Mouse (Mus musculus): Measurements from ENCODE around the gene Calu. TPM values are rescaled to one million over a fixed set of nuclear protein-coding genes. Genes with fewer than 3 reads are reported as not detected.
A peak's percentile ranks its signal among the peaks of the same experiment; 100 is the strongest.

Gene Calu
- polyA plus RNA-seq, 1 experiment: 169 TPM

- no peak overlapping the region for H3K4me3 ChIP-seq (ENCODE audit: insufficient read depth, poor library complexity, severe bottlenecking)
- no peaks in the 10 kb centered on the region for H3K79me2 ChIP-seq (ENCODE audit: control insufficient read depth, insufficient read depth)
- H3K79me3 ChIP-seq (ENCODE audit: low read depth): no peaks in the 10 kb centered on the region
- peaks cover 3% of the 10 kb centered on the region for H3K27me3 ChIP-seq (ENCODE audit: control insufficient read depth, insufficient read depth, insufficient read length)
- no peak overlapping the region for H3ac ChIP-seq (ENCODE audit: control insufficient read depth, insufficient read length, low read depth)
- H3K36me3 ChIP-seq (ENCODE audit: control insufficient read depth, insufficient read depth): no peaks in the 10 kb centered on the region
- TF ChIP-seq CEBPB (IDR thresholded peaks at IDR 0.05; ENCODE audit: low read depth): no peak
- TF ChIP-seq CTCF (IDR thresholded peaks at IDR 0.05; ENCODE audit: control insufficient read depth, insufficient read depth, insufficient read length): no peak
- TF ChIP-seq MYOD1 (IDR thresholded peaks at IDR 0.05; ENCODE audit: control insufficient read depth, insufficient read length, low read depth): no peak
- TF ChIP-seq MAX (IDR thresholded peaks at IDR 0.05): no peak
- TF ChIP-seq FOSL1 (IDR thresholded peaks at IDR 0.05; ENCODE audit: insufficient read depth, low read length, poor library complexity, severe bottlenecking): no peak
- TF ChIP-seq MYOG (IDR thresholded peaks at IDR 0.05; ENCODE audit: control insufficient read depth, extremely low read depth, insufficient read length): no peak
- no peak for TF ChIP-seq USF1 (IDR thresholded peaks at IDR 0.05; ENCODE audit: low read depth)
Observed at GRCm38 (mm10) chr6:29391802-29392201, 43.9 kb downstream of the Calu start.

- no peak for TF ChIP-seq MAX (IDR thresholded peaks at IDR 0.05)
- TF ChIP-seq CTCF (IDR thresholded peaks at IDR 0.05; ENCODE audit: control insufficient read depth, insufficient read depth, insufficient read length): no peak
- no peak for TF ChIP-seq CEBPB (IDR thresholded peaks at IDR 0.05; ENCODE audit: low read depth)
- no peak for TF ChIP-seq FOSL1 (IDR thresholded peaks at IDR 0.05; ENCODE audit: insufficient read depth, low read length, poor library complexity, severe bottlenecking)
- no peak for TF ChIP-seq USF1 (IDR thresholded peaks at IDR 0.05; ENCODE audit: low read depth)
- no peak for TF ChIP-seq MYOG (IDR thresholded peaks at IDR 0.05; ENCODE audit: control insufficient read depth, extremely low read depth, insufficient read length)
- no peak for TF ChIP-seq MYOD1 (IDR thresholded peaks at IDR 0.05; ENCODE audit: control insufficient read depth, insufficient read length, low read depth)
- no peaks in the 10 kb centered on the region for H3K36me3 ChIP-seq (ENCODE audit: control insufficient read depth, insufficient read depth)
- H3K27me3 ChIP-seq (ENCODE audit: control insufficient read depth, insufficient read depth, insufficient read length): peaks cover 3% of the 10 kb centered on the region
- no peak overlapping the region for H3ac ChIP-seq (ENCODE audit: control insufficient read depth, insufficient read length, low read depth)
- H3K79me2 ChIP-seq (ENCODE audit: control insufficient read depth, insufficient read depth): no peaks in the 10 kb centered on the region
- no peaks in the 10 kb centered on the region for H3K79me3 ChIP-seq (ENCODE audit: low read depth)
- no peak overlapping the region for H3K4me3 ChIP-seq (ENCODE audit: insufficient read depth, poor library complexity, severe bottlenecking)
Observed at GRCm38 (mm10) chr6:29394286-29394685, 46.4 kb downstream of the Calu start.

GRCm38 (mm10) chr6:29395910-29396713 is 48.2 kb downstream of the Calu start, which contains the start of gene Ccdc136:
Gene Ccdc136, plus strand, starts transcription at chr6:29396309.
- H3K79me2 ChIP-seq (ENCODE audit: control insufficient read depth, insufficient read depth): no peaks in the 10 kb centered on the region
- H3K36me3 ChIP-seq (ENCODE audit: control insufficient read depth, insufficient read depth): no peaks in the 10 kb centered on the region
- peaks cover 3% of the 10 kb centered on the region for H3K27me3 ChIP-seq (ENCODE audit: control insufficient read depth, insufficient read depth, insufficient read length)
- H3ac ChIP-seq (ENCODE audit: control insufficient read depth, insufficient read length, low read depth): peak within 1 kb of the TSS; percentile 94
- peak within 1 kb of the TSS; percentile 21 for H3K4me3 ChIP-seq (ENCODE audit: insufficient read depth, poor library complexity, severe bottlenecking)
- no peaks in the 10 kb centered on the region for H3K79me3 ChIP-seq (ENCODE audit: low read depth)
- TF ChIP-seq MYOD1 (IDR thresholded peaks at IDR 0.05; ENCODE audit: control insufficient read depth, insufficient read length, low read depth) (no peak), MYOG (IDR thresholded peaks at IDR 0.05; ENCODE audit: control insufficient read depth, extremely low read depth, insufficient read length) (no peak), MAX (IDR thresholded peaks at IDR 0.05) (no peak), USF1 (IDR thresholded peaks at IDR 0.05; ENCODE audit: low read depth) (no peak), CEBPB (IDR thresholded peaks at IDR 0.05; ENCODE audit: low read depth) (no peak), CTCF (IDR thresholded peaks at IDR 0.05; ENCODE audit: control insufficient read depth, insufficient read depth, insufficient read length) (no peak), FOSL1 (IDR thresholded peaks at IDR 0.05; ENCODE audit: insufficient read depth, low read length, poor library complexity, severe bottlenecking) (no peak)

- no peaks in the 10 kb centered on the region for H3K79me2 ChIP-seq (ENCODE audit: control insufficient read depth, insufficient read depth)
- H3K4me3 ChIP-seq (ENCODE audit: insufficient read depth, poor library complexity, severe bottlenecking): peak overlapping the region; percentile 21
Observed at GRCm38 (mm10) chr6:29396714-29397540, 49.1 kb downstream of the Calu start.

DNA sequence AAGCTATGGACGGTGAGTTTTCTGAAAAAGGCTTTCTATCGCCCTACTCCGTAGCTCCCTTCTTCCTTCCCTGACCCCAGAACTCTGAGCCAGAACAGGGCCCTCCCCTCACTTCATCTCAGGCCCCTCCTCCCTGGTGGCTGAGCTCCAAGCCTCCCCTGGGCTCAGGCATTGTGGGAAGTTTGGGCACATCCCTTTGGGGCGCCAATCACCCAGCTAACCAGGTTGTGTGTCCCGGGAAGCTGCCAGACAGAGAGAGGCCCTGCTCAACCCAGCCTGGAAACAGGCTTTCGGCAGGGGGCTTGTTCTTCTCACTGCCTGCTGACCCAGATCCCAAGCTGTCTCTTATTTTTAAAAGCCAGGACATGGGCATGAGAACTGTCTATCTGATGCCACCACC is 49.7 kb downstream of the Calu start:
- TF ChIP-seq MYOG (IDR thresholded peaks at IDR 0.05; ENCODE audit: control insufficient read depth, extremely low read depth, insufficient read length) (no peak), CEBPB (IDR thresholded peaks at IDR 0.05; ENCODE audit: low read depth) (no peak), MYOD1 (IDR thresholded peaks at IDR 0.05; ENCODE audit: control insufficient read depth, insufficient read length, low read depth) (no peak), CTCF (IDR thresholded peaks at IDR 0.05; ENCODE audit: control insufficient read depth, insufficient read depth, insufficient read length) (no peak), FOSL1 (IDR thresholded peaks at IDR 0.05; ENCODE audit: insufficient read depth, low read length, poor library complexity, severe bottlenecking) (no peak), USF1 (IDR thresholded peaks at IDR 0.05; ENCODE audit: low read depth) (no peak), MAX (IDR thresholded peaks at IDR 0.05) (no peak)
- peaks cover 3% of the 10 kb centered on the region for H3K27me3 ChIP-seq (ENCODE audit: control insufficient read depth, insufficient read depth, insufficient read length)
- H3K36me3 ChIP-seq (ENCODE audit: control insufficient read depth, insufficient read depth): no peaks in the 10 kb centered on the region
- H3K79me2 ChIP-seq (ENCODE audit: control insufficient read depth, insufficient read depth): no peaks in the 10 kb centered on the region
- H3K4me3 ChIP-seq (ENCODE audit: insufficient read depth, poor library complexity, severe bottlenecking): no peak overlapping the region
- no peak overlapping the region for H3ac ChIP-seq (ENCODE audit: control insufficient read depth, insufficient read length, low read depth)
- no peaks in the 10 kb centered on the region for H3K79me3 ChIP-seq (ENCODE audit: low read depth)

More at GRCm38 (mm10) chr6:29396714-29397540, 49.1 kb downstream of the Calu start:
- Histone ChIP-seq H3K27me3 (ENCODE audit: control insufficient read depth, insufficient read depth, insufficient read length) (peaks cover 3% of the 10 kb centered on the region), H3ac (ENCODE audit: control insufficient read depth, insufficient read length, low read depth) (peak overlapping the region; percentile 94), H3K79me3 (ENCODE audit: low read depth) (no peaks in the 10 kb centered on the region), H3K36me3 (ENCODE audit: control insufficient read depth, insufficient read depth) (no peaks in the 10 kb centered on the region)
- TF ChIP-seq MAX (IDR thresholded peaks at IDR 0.05): no peak
